Mouse (Mus musculus) ovary, adult 18-20 months (tissue): ENCODE measurements around the gene Sipa1l1.
"Not testable (repeated sequence)": the region's sequence is repeated elsewhere in the genome, so short reads cannot be mapped to it uniquely, and the experiment has no call there.

ENCODE experiments used
- DNase-seq: peaks from one replicate; pipeline ENCODE4 v3.0.0; 2022; ENCODE audit warnings: low spot score, mixed read lengths

Sipa1l1 gene

GRCm38 (mm10) chr12:82175709-82176108 is 6.6 kb downstream of the Sipa1l1 start:
- no peak for DNase-seq

DNA sequence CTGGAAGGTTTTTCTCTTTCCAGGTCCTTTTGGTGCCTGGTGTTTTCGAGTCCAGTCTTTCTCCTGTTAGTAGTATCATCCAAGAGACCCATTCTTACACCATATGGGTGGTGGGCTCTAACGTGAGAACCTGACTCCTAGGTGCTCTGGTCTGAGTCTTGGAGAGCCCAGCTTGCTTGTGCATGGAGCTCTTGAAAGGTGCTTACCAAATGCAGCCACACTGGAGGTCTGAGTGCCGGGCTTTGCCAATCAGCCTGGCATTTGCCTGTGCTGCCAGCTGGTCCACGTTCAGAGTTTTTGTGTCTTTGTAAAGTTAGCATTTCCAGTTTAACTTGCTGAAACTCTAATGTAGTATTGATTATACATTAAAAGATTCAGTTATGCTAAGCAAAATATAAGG is 9.5 kb downstream of the Sipa1l1 start:
- no peak for DNase-seq

DNA sequence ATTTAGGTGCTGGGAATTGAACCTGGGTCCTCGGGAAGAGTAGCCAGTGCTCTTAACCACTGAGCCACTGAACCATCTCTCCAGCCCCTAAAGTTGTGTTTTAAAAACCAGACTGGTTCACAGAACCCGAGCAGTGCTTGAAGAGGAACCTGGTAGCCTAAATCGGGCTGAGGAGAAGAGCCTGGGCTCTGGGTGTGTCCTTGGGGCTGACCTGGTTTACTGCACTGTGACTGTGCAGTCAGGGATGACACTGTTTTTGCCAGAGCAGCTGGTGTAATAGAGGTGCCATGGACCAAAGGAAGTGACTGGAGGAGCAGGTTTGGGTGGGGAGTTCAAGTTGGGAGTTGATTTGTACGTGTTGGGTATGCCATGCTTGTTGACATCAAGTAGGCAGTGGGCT is 10.5 kb downstream of the Sipa1l1 start:
- no peak for DNase-seq

DNA sequence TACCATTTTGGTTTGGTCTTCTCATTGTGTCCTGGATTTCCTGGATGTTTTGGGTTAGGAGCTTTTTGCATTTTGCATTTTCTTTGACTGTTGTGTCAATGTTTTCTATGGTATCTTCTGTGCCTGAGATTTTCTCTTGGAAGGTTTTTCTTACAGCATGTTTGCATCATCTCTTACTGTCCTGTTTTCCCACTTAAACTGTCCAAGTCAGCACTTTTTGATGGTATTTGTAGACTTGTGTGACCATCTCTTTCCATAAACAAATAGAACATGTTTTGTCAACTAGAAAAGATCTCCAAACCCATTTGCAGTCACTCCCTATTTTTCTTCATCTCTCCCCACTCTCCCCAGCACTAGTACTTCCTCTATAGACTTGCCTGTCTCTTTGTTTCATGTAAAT is 17.0 kb downstream of the Sipa1l1 start:
- not testable (repeated sequence) for DNase-seq

DNA sequence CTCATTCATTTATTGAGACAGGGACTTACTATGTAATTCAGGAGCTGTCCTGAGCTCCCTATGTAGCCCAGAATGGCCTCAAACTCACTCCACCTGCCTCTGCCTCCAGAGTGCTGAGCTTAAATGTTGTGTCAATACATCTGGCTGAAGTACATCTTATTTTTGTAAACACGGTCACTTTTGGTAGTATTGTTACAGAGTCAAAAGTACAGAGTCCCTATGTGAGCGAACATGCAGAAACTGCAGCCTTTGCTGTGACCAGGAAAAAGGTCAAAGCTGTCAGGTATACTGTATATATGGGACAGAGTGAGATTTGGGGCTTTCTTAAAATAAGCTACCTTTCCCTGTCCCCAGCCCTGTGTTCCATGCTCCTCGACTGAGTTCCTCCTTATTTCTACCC is 17.6 kb downstream of the Sipa1l1 start:
- no peak for DNase-seq

DNA sequence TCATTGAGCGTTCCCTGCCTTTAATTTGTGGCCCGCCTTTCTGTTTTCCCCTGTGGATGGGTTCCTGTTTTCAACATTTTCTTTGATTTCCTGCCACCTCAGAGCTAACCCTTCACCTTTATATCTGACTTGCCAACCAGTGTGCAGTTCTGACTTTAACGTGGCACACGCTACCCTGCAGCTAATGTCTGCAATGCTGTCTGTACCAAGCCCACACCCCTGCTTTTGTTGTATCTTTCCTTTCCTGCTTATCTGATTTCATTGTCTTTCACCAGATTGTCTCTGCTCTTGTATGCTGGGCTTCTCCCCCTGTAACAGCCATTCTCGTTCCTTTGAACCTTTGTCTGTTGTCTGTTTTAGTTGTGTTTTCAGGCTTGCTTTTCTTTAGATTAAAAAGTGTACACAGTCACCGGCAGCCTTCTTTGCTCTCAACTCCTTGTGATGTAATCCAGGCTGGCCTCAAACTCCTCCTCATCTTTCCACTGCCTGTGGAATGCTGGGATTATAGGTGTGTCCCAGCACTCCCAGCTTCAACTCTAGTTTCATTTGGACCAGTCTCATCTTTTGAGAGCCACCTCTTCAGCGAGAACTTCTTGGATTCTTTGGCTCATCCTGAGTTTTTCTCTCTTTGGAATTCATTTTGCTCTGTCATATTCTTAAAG is 18.2 kb downstream of the Sipa1l1 start:
- DNase-seq = no peak

DNA sequence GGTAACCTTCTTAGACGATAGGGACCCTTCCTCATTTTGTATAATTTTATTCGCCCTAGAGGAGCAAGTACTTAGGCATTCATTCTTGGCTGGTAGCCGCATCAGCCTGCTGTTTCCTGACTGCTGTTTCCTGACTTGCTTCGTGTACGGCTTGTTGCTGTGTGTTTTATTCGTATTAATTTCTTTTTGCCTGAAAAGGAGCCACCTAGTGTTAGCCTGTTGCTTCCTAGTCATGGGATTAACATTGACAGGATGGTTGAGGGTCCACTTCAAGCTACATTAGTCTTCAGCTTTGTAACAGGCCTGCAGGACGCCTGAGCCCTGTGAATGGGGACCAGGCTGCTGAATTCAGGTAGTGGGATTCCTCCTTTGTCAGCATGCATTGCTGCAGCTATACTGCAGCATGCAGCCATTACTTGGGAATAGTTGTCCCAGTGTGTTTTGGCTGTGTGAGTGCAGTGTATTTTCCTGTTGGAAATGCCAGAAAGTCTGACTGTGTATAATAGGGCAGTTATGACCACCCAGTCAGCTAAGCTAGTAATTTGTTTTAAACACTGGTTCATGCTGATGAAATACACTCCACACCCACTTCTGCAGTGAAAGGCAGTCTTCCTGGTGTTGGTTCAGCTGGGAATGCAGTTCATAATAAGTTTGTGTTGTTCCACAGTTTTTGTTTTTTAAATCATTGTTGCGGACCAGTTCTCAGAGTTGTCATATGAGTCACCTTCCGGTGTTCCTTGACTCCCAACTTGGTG is 19.4 kb downstream of the Sipa1l1 start:
- DNase-seq = no peak

DNA sequence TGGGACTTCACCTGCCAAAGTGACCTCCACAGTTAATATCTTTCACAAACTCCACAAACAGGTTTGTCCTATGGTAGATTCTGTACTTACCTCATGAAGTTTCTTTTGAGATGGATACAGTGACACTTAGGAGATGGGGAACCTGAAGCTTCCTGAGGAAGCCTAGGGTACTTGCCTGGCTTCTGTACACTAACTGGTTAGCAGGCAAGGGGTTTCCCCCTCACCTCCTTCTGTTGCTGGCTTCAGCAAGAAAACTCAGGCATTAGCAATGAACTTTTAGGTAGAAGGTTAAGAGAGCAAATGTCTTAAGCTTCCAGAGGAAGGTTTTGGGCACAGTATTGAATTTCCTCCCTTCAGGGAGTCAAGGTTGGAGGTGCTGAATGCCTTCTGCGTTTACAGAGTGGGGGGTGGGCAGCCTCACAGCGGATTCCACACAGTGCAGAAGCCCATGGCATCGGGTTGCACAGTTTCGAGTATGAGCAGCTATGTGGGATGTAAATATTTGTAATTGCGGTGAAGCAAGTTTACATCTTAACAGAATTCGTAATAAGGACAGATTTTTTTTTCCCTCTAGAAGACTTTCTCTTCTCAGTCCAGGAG is 20.1 kb downstream of the Sipa1l1 start:
- DNase-seq = no peak

DNA sequence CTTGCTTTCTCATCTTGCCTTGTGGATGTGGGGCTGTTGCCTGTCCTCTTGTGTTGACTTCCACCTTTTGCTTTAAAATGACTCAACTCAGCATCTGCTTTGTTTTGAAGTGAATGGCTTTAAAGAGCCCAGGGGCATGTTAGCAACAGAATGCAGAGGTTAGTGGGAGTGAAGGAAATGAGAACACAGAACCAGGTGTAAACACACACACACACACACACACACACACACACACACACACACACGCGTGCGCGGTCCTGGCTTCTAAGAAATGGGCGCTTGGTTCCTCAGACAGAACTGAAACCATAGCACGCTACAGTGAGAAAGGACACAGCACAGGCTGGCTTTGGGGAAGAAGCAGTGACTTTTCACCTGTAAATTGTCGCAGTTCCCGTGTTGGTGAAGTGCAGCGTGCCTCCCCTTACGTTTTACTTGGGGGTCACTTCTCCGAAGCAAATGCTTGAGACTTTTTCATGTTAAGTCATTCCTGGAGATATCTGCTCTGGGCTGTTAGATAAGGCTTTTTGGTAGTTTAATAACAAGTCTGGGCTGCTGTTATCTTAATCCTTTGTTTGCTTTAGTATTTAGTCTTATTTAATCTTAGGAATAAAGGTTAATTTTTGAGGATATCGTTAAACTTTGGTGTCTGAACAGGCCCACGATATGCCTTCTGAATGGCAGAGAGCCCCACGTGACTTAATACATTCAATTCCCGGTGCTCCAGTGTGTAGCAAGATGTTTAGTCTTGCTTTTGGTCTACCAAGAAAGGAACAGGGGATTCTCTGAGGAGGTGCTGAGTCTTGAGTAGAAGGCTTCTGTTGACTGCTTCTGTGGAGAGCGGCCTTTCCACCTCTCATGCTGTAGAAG is 20.8 kb downstream of the Sipa1l1 start:
- DNase-seq = no peak

- no peak for DNase-seq
Measured at GRCm38 (mm10) chr12:82190582-82190965, 21.5 kb downstream of the Sipa1l1 start.

DNA sequence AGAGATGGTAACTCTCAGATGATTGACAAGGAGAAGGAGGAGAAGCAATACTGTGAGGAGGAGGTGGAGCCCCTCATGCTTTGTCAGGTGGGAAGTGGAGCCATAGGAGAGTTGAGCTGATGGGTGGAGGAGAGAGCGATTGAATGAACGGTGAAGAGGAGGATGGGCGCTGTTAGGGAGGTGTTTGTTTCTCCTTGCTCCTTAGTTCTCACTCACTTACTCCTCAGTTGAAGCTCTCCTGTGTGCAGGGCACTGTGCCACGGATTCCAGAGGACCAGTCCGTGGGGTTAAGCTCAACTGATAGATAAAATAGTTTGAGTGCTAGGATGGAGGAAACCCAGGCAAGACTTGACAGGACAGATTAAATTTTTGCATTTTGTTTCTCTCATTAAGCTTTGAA is 22.6 kb downstream of the Sipa1l1 start:
- DNase-seq = no peak

- DNase-seq = no peak
Measured at GRCm38 (mm10) chr12:82192641-82193054, 23.5 kb downstream of the Sipa1l1 start.

GRCm38 (mm10) chr12:82193476-82193875 is 24.4 kb downstream of the Sipa1l1 start:
- no peak for DNase-seq

GRCm38 (mm10) chr12:82194919-82195318 is 25.8 kb downstream of the Sipa1l1 start:
- no peak for DNase-seq

DNA sequence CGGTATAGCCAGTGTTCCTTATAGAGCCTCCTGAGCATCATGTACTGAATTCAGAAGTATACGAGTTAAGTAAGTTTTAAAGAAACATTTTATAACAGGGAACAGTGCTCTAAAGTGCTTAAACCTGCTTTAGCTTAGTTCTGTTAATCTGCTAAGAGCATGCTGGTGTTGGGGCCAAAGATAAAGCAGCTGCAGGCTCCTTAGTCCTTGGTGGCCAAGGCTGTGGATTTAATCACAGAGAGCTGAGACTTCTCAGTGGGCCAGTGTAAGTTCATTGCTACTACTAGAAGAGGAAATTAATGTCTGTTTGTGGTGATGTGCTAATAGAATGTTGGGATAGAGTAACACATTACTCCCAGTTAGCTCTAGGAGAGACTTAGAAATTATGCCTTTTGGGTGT is 27.1 kb downstream of the Sipa1l1 start:
- no peak for DNase-seq

- no peak for DNase-seq
Measured at GRCm38 (mm10) chr12:82196615-82197146, 27.6 kb downstream of the Sipa1l1 start.

- no peak for DNase-seq
Measured at GRCm38 (mm10) chr12:82197207-82197606, 28.1 kb downstream of the Sipa1l1 start.

DNA sequence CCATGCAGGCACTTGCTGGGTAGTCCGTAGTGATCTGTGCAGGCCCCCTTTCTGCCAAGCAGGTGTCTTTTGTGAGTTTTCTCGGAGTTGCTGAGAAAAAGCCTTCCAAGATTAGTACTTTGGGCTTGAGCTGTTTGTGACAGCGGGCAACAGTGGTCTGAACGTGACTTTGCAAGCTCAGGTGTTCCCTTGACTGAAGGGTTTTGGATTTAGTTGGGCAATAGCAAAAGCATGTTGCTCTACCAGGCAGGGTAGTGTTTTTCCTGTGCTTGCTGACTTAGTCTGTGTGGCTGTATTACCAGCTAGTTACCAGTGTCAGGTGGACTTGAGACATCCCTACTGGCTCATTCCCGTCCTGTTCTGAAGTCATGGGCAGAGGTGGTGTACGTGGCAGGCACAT is 30.2 kb downstream of the Sipa1l1 start:
- DNase-seq = no peak

- DNase-seq = no peak
Measured at GRCm38 (mm10) chr12:82204106-82204505, 35.0 kb downstream of the Sipa1l1 start.

DNA sequence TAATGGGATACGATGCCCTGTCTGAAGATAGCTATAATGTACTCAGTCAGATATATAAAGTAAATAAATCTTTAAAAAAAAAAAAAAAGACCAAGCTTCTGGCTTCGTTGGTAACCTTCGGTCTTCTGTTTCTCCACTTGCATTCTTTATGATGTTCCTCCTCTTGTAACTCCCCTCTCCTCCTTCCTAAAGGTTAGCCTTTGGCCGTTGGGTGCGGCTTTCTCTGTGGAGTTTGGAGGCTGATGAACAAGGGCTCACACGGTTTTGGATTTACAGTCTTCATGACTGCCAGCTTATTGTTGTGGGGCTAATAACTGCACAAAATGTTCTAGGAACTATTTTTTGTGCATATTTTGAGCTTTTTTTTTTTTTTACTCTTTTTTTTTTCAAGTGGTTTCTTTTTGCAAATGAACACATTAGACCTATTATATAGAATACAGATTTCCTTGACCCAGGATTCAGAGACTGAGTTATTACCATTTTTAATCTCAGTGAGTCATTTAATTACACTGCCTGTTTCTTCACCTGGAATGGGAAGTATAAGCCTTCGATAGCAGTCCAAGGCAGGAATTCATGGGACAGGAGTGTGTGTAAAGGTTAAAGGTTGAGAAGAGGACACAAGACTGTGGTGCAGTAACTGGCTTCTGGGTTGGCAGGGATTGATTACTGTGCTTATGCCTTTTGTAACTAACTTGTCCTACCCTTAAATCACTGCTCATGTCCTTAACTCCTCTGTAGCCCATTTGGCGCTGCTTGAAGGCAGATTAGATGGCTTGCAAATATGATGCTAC is 37.9 kb downstream of the Sipa1l1 start:
- DNase-seq = no peak

- no peak for DNase-seq
Measured at GRCm38 (mm10) chr12:82208046-82208445, 38.9 kb downstream of the Sipa1l1 start.
